Mouse (Mus musculus) heart, embryonic 13.5 days (tissue): Measurements from ENCODE around the gene Pus7l. TPM values are rescaled to one million over a fixed set of nuclear protein-coding genes. Genes with fewer than 3 reads are reported as not detected.

ENCODE experiments used
- ATAC-seq: fragments of 200-750 bp; cut with Nextera tagmentation; 2 replicates; pipeline ENCODE4 v1.8.0; 2017; ENCODE audit warnings: moderate TSS enrichment; ENCODE audit not compliant: insufficient number of reproducible peaks, low FRiP score, low TSS enrichment; ENCODE audit errors: extremely low read depth
- H3K27ac ChIP-seq: fragments of 300-500 bp; sonication (generic); replicated peaks from 2 replicates; pipeline ENCODE4 v1.5.1; 2015; ENCODE audit warnings: moderate library complexity, mild to moderate bottlenecking, inconsistent platforms
- H3K27me3 ChIP-seq: fragments of 300-500 bp; sonication (generic); replicated peaks from 2 replicates; pipeline ENCODE4 v1.6.1; 2015; ENCODE audit warnings: mild to moderate bottlenecking, inconsistent platforms
- H3K36me3 ChIP-seq: fragments of 300-500 bp; sonication (generic); 2 replicates; pipeline ENCODE4 v1.6.1; 2015; ENCODE audit warnings: mild to moderate bottlenecking, inconsistent platforms
- H3K4me1 ChIP-seq: fragments of 300-500 bp; sonication (generic); 2 replicates; pipeline ENCODE4 v1.6.1; 2015; ENCODE audit warnings: inconsistent platforms
- H3K4me2 ChIP-seq: fragments of 300-500 bp; sonication (generic); 2 replicates; pipeline ENCODE4 v1.6.1; 2015; ENCODE audit warnings: inconsistent platforms, mild to moderate bottlenecking, moderate library complexity
- H3K4me3 ChIP-seq: fragments of 300-500 bp; sonication (generic); 2 replicates; pipeline ENCODE4 v1.5.1; 2015; ENCODE audit warnings: moderate library complexity, mild to moderate bottlenecking, inconsistent platforms
- H3K9ac ChIP-seq: fragments of 300-500 bp; sonication (generic); 2 replicates; pipeline ENCODE4 v1.6.1; 2015; ENCODE audit warnings: inconsistent platforms, mild to moderate bottlenecking, moderate library complexity
- H3K9me3 ChIP-seq: fragments of 300-500 bp; sonication (generic); 2 replicates; pipeline ENCODE4 v1.6.1; 2016; ENCODE audit warnings: inconsistent platforms
- WGBS: fragments of 180-500 bp; shearing (Covaris S2); methylation state at CpG from one replicate; pipeline ENCODE4 v1.1.7; 2015; ENCODE audit warnings: mixed read lengths; 5-methylcytosine and 5-hydroxymethylcytosine counted together
- polyA plus RNA-seq: library from polyadenylated mRNA; unstranded; fragments of >200 nt; fragmentation: Nextera tagmentation; extraction: Ambion mirVana; gene quantifications from 2 replicates; pipeline ENCODE4 v1.2.1, GENCODE M21; 2015

The Pus7l gene
- polyA plus RNA-seq, 1 experiment from 2014 or later = 4.6 TPM

- H3K4me2 ChIP-seq = no peak overlapping the region
- WGBS = 82% methylated on average over 3 of the region's 3 CpGs
- ATAC-seq = no peak
These were observed 4.1 kb downstream of the Pus7l start for GRCm38 (mm10) chr15:94539296-94539695.

GRCm38 (mm10) chr15:94535521-94535920 lies 7.8 kb downstream of the Pus7l start:
- H3K27me3 ChIP-seq = no peaks in the 10 kb centered on the region
- no peak overlapping the region for H3K4me2 ChIP-seq
- no peak overlapping the region for H3K4me3 ChIP-seq
- H3K9me3 ChIP-seq = no peaks in the 10 kb centered on the region
- H3K9ac ChIP-seq = no peak overlapping the region
- 76% methylated on average over 7 of the region's 7 CpGs for WGBS
- no peak for ATAC-seq
- H3K36me3 ChIP-seq = peaks cover 34% of the 10 kb centered on the region
- H3K27ac ChIP-seq = no peak overlapping the region
- no peaks in the 10 kb centered on the region for H3K4me1 ChIP-seq

More at GRCm38 (mm10) chr15:94539296-94539695, 4.1 kb downstream of the Pus7l start:
- Histone ChIP-seq H3K36me3 (peaks cover 9% of the 10 kb centered on the region), H3K4me1 (peaks cover 6% of the 10 kb centered on the region), H3K9me3 (no peaks in the 10 kb centered on the region), H3K27me3 (no peaks in the 10 kb centered on the region), H3K9ac (no peak overlapping the region), H3K27ac (no peak overlapping the region), H3K4me3 (no peak overlapping the region)

- Histone ChIP-seq H3K27me3 (no peaks in the 10 kb centered on the region), H3K4me2 (no peak overlapping the region), H3K4me3 (no peak overlapping the region), H3K4me1 (no peaks in the 10 kb centered on the region), H3K27ac (no peak overlapping the region), H3K9me3 (no peaks in the 10 kb centered on the region), H3K36me3 (peaks cover 47% of the 10 kb centered on the region), H3K9ac (no peak overlapping the region)
- 86% methylated on average over 6 of the region's 6 CpGs for WGBS
- no peak for ATAC-seq
These were observed 10.4 kb downstream of the Pus7l start for GRCm38 (mm10) chr15:94532956-94533355.

GRCm38 (mm10) chr15:94532306-94532705 lies 11.0 kb downstream of the Pus7l start:
- Histone ChIP-seq H3K9me3 (no peaks in the 10 kb centered on the region), H3K27me3 (no peaks in the 10 kb centered on the region), H3K4me1 (no peaks in the 10 kb centered on the region), H3K27ac (no peak overlapping the region), H3K36me3 (peaks cover 54% of the 10 kb centered on the region), H3K9ac (no peak overlapping the region), H3K4me2 (no peak overlapping the region), H3K4me3 (no peak overlapping the region)
- no peak for ATAC-seq
- WGBS = 72% methylated on average over 5 of the region's 5 CpGs

- H3K4me1 ChIP-seq = no peaks in the 10 kb centered on the region
- no peak overlapping the region for H3K4me3 ChIP-seq
- peaks cover 68% of the 10 kb centered on the region for H3K36me3 ChIP-seq
- H3K4me2 ChIP-seq = no peak overlapping the region
- 74% methylated on average over 3 of the region's 3 CpGs for WGBS
- no peak overlapping the region for H3K9ac ChIP-seq
- no peaks in the 10 kb centered on the region for H3K27me3 ChIP-seq
- ATAC-seq = no peak
- H3K9me3 ChIP-seq = no peaks in the 10 kb centered on the region
- no peak overlapping the region for H3K27ac ChIP-seq
These were observed 12.8 kb downstream of the Pus7l start for GRCm38 (mm10) chr15:94530519-94530918.

- Histone ChIP-seq H3K4me3 (no peak overlapping the region), H3K4me2 (no peak overlapping the region), H3K27ac (no peak overlapping the region), H3K9me3 (no peaks in the 10 kb centered on the region), H3K9ac (no peak overlapping the region), H3K27me3 (no peaks in the 10 kb centered on the region), H3K4me1 (no peaks in the 10 kb centered on the region), H3K36me3 (peaks cover 50% of the 10 kb centered on the region)
- WGBS = 78% methylated on average over 12 of the region's 12 CpGs
- no peak for ATAC-seq
These were observed 18.4 kb downstream of the Pus7l start for GRCm38 (mm10) chr15:94524956-94525355.

- Histone ChIP-seq H3K36me3 (peaks cover 36% of the 10 kb centered on the region), H3K4me1 (no peaks in the 10 kb centered on the region), H3K27me3 (no peaks in the 10 kb centered on the region), H3K9ac (no peak overlapping the region), H3K27ac (no peak overlapping the region), H3K4me2 (no peak overlapping the region), H3K4me3 (no peak overlapping the region), H3K9me3 (no peaks in the 10 kb centered on the region)
- ATAC-seq = no peak
- WGBS = 72% methylated on average over 28 of the region's 28 CpGs
These were observed 20.1 kb downstream of the Pus7l start for GRCm38 (mm10) chr15:94523251-94523650.

GRCm38 (mm10) chr15:94520959-94521358 lies 22.4 kb downstream of the Pus7l start:
- ATAC-seq = no peak
- H3K36me3 ChIP-seq = peaks cover 17% of the 10 kb centered on the region
- 70% methylated on average over 5 of the region's 5 CpGs for WGBS
- H3K4me1 ChIP-seq = no peaks in the 10 kb centered on the region
- no peak overlapping the region for H3K9ac ChIP-seq
- H3K9me3 ChIP-seq = no peaks in the 10 kb centered on the region
- no peaks in the 10 kb centered on the region for H3K27me3 ChIP-seq
- no peak overlapping the region for H3K4me2 ChIP-seq
- H3K27ac ChIP-seq = no peak overlapping the region
- no peak overlapping the region for H3K4me3 ChIP-seq

- Histone ChIP-seq H3K36me3 (peaks cover 12% of the 10 kb centered on the region; the same call in 1 of the 2 replicates), H3K4me1 (no peaks in the 10 kb centered on the region), H3K27ac (no peak overlapping the region), H3K4me2 (no peak overlapping the region), H3K9ac (no peak overlapping the region), H3K4me3 (no peak overlapping the region), H3K27me3 (no peaks in the 10 kb centered on the region), H3K9me3 (no peaks in the 10 kb centered on the region)
- WGBS = 38% methylated on average over 9 of the region's 9 CpGs
- no peak for ATAC-seq
These were observed 23.0 kb downstream of the Pus7l start for GRCm38 (mm10) chr15:94520205-94520900.

GRCm38 (mm10) chr15:94517913-94518491 lies 25.3 kb downstream of the Pus7l start:
- ATAC-seq = no peak
- no peak overlapping the region for H3K9ac ChIP-seq
- H3K9me3 ChIP-seq = no peaks in the 10 kb centered on the region
- H3K27me3 ChIP-seq = no peaks in the 10 kb centered on the region
- 67% methylated on average over 16 of the region's 16 CpGs for WGBS
- no peak overlapping the region for H3K27ac ChIP-seq
- H3K36me3 ChIP-seq = no peaks in the 10 kb centered on the region; the same call in 1 of the 2 replicates
- no peaks in the 10 kb centered on the region for H3K4me1 ChIP-seq
- H3K4me2 ChIP-seq = no peak overlapping the region; the same call in 1 of the 2 replicates
- H3K4me3 ChIP-seq = no peak overlapping the region

- H3K4me2 ChIP-seq = no peak overlapping the region
- no peak overlapping the region for H3K9ac ChIP-seq
- H3K36me3 ChIP-seq = no peaks in the 10 kb centered on the region
- WGBS = 70% methylated on average over 12 of the region's 12 CpGs
- peaks cover 4% of the 10 kb centered on the region; the same call in 1 of the 2 replicates for H3K9me3 ChIP-seq
- H3K4me1 ChIP-seq = no peaks in the 10 kb centered on the region
- no peaks in the 10 kb centered on the region for H3K27me3 ChIP-seq
- H3K27ac ChIP-seq = no peak overlapping the region
- H3K4me3 ChIP-seq = no peak overlapping the region
- ATAC-seq = no peak
These were observed 39.7 kb downstream of the Pus7l start for GRCm38 (mm10) chr15:94503451-94504215.
